Mouse (Mus musculus) heart, postnatal 4 days (tissue): ENCODE measurements around the gene Nr1i2. TPM values are rescaled to one million over a fixed set of nuclear protein-coding genes. Genes with fewer than 3 reads are reported as not detected.

ENCODE experiments used
- total RNA-seq, 2 experiments: library from RNA; stranded (reverse); gene quantifications; 2 replicates each; pipeline ENCODE4 v1.2.3; 2021

Nr1i2 gene
- total RNA-seq, 2 experiments from 2014 or later = not detected

Other genes starting within 250 kb of the Nr1i2 start
- 10 to 100 TPM; 74.5 to 76.9 TPM for gene Gsk3b, start 205.8 kb downstream of the Nr1i2 start, total RNA-seq
- under 1 TPM in 1 of 2 experiments, not detected in 1; 0.09 TPM for gene Maats1, start 47.3 kb upstream of the Nr1i2 start, total RNA-seq
- gene Cox17, start 52.2 kb upstream of the Nr1i2 start, total RNA-seq = 100 to 1,000 TPM; 203 to 222 TPM
- 1 to 10 TPM; 1.1 to 1.6 TPM for gene Gm21987, start 52.2 kb upstream of the Nr1i2 start, total RNA-seq
- gene Popdc2, start 67.4 kb upstream of the Nr1i2 start, total RNA-seq = 100 to 1,000 TPM; 764 to 831 TPM
- gene Pla1a, start 138.3 kb upstream of the Nr1i2 start, total RNA-seq = 1 to 10 TPM; 5.8 to 5.9 TPM
- gene Adprh, start 157.9 kb upstream of the Nr1i2 start, total RNA-seq = 10 to 100 TPM; 34.1 to 35.3 TPM
- gene Cd80, start 160.7 kb upstream of the Nr1i2 start, total RNA-seq = under 1 TPM; 0.26 to 0.27 TPM
- 10 to 100 TPM; 56.8 to 58.2 TPM for gene Timmdc1, start 227.8 kb upstream of the Nr1i2 start, total RNA-seq